Mouse (Mus musculus) heart, embryonic 15.5 days (tissue): ENCODE measurements around the gene Serpinb6a. TPM values are rescaled to one million over a fixed set of nuclear protein-coding genes. Genes with fewer than 3 reads are reported as not detected.

Experiments used
- ATAC-seq: fragments of 200-750 bp; cut with Nextera tagmentation; replicated peaks from 2 replicates; pipeline ENCODE4 v1.8.0; 2017; ENCODE audit warnings: low read depth, moderate TSS enrichment; ENCODE audit not compliant: insufficient number of reproducible peaks, insufficient read depth, low FRiP score
- H3K27ac ChIP-seq: fragments of 300-500 bp; sonication (generic); 2 replicates; pipeline ENCODE4 v1.5.1; 2015; ENCODE audit warnings: mild to moderate bottlenecking, inconsistent platforms
- H3K27me3 ChIP-seq: fragments of 300-500 bp; sonication (generic); 2 replicates; pipeline ENCODE4 v1.6.1; 2015; ENCODE audit warnings: inconsistent platforms
- H3K36me3 ChIP-seq: fragments of 300-500 bp; sonication (generic); 2 replicates; pipeline ENCODE4 v1.6.1; 2015; ENCODE audit warnings: mild to moderate bottlenecking, inconsistent platforms
- H3K4me1 ChIP-seq: fragments of 300-500 bp; sonication (generic); replicated peaks from 2 replicates; pipeline ENCODE4 v1.6.1; 2015; ENCODE audit warnings: inconsistent platforms
- H3K4me2 ChIP-seq: fragments of 300-500 bp; sonication (generic); 2 replicates; pipeline ENCODE4 v1.6.1; 2015; ENCODE audit warnings: inconsistent platforms, mild to moderate bottlenecking, moderate library complexity
- H3K4me3 ChIP-seq: fragments of 300-500 bp; sonication (generic); 2 replicates; pipeline ENCODE4 v1.5.1; 2015; ENCODE audit warnings: mild to moderate bottlenecking, inconsistent platforms
- H3K9ac ChIP-seq: fragments of 300-500 bp; sonication (generic); 2 replicates; pipeline ENCODE4 v1.6.1; 2015; ENCODE audit warnings: mild to moderate bottlenecking, inconsistent platforms
- H3K9me3 ChIP-seq: fragments of 300-500 bp; sonication (generic); replicated peaks from 2 replicates; pipeline ENCODE4 v1.6.1; 2016; ENCODE audit warnings: inconsistent platforms
- WGBS: fragments of 180-500 bp; shearing (Covaris S2); methylation state at CpG from one replicate; pipeline ENCODE4 v1.1.7; 2015; ENCODE audit warnings: mixed read lengths; 5-methylcytosine and 5-hydroxymethylcytosine counted together
- polyA plus RNA-seq: library from polyadenylated mRNA; unstranded; fragments of >200 nt; fragmentation: Nextera tagmentation; extraction: Ambion mirVana; gene quantifications from 2 replicates; pipeline ENCODE4 v1.2.1, GENCODE M21; 2015

Gene Serpinb6a
- polyA plus RNA-seq, 1 experiment from 2014 or later = 57.2 TPM

DNA sequence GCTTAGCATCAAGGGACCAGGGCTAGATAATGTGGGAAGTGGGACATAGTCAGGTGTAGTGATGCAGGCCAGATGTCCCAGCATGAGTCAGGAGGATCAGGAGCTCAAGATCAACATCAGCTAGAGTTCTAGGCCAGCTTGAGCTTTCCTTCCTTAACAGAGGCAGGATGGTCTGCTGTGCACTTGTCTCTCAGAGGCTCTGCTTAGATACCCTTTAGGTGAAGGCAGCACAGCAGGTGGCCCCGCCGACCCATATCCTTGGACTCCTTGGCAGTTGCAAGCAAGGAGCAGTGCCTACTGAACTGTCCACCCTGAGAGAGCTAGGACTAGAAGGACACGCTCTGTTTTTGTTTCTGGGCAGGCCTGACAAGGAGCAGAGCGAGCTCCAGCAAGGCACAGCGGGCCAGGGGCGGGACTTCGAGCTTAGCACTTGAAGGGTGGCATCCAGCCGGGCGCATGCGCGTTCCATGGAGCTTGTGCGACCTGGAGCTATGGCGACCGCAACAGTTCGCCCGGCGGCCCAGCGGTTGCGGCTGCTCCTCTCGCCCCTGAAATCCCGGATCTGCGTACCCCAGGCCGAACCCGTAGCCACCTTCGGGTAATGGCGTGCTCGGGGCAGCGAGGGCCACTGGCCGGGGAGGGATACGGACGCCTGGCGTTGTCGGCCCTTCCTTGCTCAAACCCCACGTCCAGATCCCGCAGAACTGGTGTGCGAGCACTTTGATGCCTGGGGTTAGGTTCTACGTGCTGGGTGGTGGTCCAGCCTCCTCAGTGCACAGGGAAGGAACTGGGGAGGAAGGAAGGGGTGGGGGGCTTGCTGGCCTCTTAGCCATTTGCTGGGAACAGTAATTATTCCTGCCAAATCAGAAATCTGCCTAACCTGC is 34.8 kb upstream of the Serpinb6a start, which contains the start of gene Bphl:
TSS of gene Bphl (plus strand) at position 426 of the 884 bp plus-strand sequence.
- peak within 1 kb of the TSS; percentile 88 for H3K27ac ChIP-seq
- peak within 1 kb of the TSS; percentile 93 for H3K4me3 ChIP-seq
- WGBS = under 1% methylated on average over 37 of the region's 37 CpGs
- H3K4me1 ChIP-seq = peaks cover 17% of the 10 kb centered on the region
- H3K9me3 ChIP-seq = no peaks in the 10 kb centered on the region
- peak; percentile 93 for ATAC-seq
- no peaks in the 10 kb centered on the region for H3K27me3 ChIP-seq
- H3K9ac ChIP-seq = peak within 1 kb of the TSS; percentile 93
- H3K4me2 ChIP-seq = peak within 1 kb of the TSS; percentile 78
- peaks cover 4% of the 10 kb centered on the region for H3K36me3 ChIP-seq

DNA sequence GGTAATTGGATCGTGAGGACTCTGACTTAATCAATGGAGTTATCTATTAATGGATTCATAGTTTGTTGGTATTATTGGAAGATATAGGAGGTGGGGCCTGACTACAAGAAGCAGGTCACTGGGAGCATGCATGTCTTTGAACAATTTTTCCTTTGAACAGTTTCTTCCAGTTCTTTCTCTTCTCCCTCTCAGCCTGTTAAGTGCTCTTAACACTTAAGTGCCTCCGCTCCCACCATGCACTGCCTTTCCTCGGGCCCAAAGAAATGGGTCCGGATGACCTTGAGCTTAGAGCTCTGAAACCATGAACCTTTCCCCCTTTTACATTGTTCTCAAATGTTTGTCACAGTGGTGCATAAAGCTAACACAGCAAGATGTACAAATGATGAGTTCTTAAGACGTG is 34.1 kb upstream of the Serpinb6a start:
- ATAC-seq = no peak
- Histone ChIP-seq H3K27me3 (no peaks in the 10 kb centered on the region), H3K4me2 (no peak overlapping the region), H3K27ac (peak overlapping the region; percentile 88), H3K4me1 (peaks cover 17% of the 10 kb centered on the region), H3K4me3 (no peak overlapping the region), H3K36me3 (peaks cover 10% of the 10 kb centered on the region), H3K9me3 (no peaks in the 10 kb centered on the region), H3K9ac (no peak overlapping the region; the same call in 1 of the 2 replicates)
- WGBS = 73% methylated on average over 5 of the region's 5 CpGs

DNA sequence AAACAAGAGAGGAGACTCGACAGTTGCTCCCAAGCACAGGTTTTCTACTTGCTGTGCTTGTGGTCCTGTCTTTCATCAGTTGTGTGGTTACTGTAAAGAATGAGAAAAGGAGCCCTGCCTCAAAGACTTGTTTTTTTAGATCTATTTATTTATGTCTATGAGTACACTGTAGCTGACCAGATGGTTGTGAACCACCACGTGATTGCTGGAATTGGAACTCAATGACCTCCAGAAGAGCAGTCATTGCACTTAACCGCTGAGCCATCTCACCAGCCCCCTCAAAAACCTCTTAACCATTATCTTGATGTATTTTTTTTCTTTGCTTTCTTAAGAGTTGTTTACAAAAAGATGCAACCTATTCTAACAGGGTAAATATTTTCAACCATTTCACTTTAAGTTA is 32.8 kb upstream of the Serpinb6a start:
- 70% methylated on average over 3 of the region's 3 CpGs for WGBS
- H3K4me2 ChIP-seq = no peak overlapping the region
- no peaks in the 10 kb centered on the region for H3K27me3 ChIP-seq
- no peak overlapping the region for H3K9ac ChIP-seq
- no peak overlapping the region for H3K4me3 ChIP-seq
- no peaks in the 10 kb centered on the region for H3K9me3 ChIP-seq
- H3K27ac ChIP-seq = no peak overlapping the region
- no peak for ATAC-seq
- H3K4me1 ChIP-seq = peaks cover 17% of the 10 kb centered on the region
- peaks cover 17% of the 10 kb centered on the region for H3K36me3 ChIP-seq

DNA sequence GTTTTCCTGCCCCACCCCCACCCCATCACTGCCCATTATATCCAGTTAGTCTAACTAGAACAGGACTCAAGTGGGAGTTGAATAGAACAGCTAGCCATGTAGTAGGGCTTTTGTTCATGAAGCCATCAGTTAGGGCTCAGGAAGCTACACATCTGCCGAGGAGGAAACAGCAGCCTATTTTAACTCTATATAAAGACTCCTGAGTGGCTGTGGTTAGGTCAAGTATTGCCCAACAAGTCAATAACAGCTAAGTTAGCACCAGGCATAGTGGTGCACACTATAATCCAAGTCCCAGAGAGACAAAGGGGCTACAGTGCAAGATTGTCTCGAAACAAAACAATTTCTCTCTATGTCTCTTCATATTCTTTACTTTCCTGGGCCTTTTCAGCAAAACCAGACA is 29.4 kb upstream of the Serpinb6a start:
- Histone ChIP-seq H3K9me3 (no peaks in the 10 kb centered on the region), H3K4me2 (no peak overlapping the region), H3K36me3 (peaks cover 35% of the 10 kb centered on the region), H3K27me3 (no peaks in the 10 kb centered on the region), H3K4me1 (peaks cover 2% of the 10 kb centered on the region), H3K27ac (no peak overlapping the region), H3K4me3 (no peak overlapping the region), H3K9ac (no peak overlapping the region)
- no peak for ATAC-seq
- WGBS = 68% methylated on average over 2 of the region's 2 CpGs

DNA sequence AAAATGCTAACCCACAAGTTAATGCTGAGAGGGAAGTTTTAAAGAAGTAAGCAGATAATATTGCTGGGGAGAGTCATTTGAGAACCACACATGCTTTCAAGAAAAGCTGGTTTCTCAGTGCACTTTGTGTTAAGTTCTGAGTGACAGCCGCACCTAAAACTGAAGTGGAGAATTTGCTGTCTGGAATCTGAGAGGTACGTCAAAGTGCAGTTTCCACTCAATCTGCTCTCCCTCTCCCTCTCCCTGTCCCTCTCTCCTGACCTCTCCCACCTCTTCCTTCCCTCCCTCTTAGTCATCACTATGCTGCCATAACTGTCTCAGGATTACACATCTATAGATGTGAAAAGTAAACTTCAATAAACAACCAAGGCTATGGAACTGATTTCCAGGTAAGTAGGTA is 19.4 kb upstream of the Serpinb6a start:
- no peak for ATAC-seq
- peaks cover 58% of the 10 kb centered on the region for H3K36me3 ChIP-seq
- WGBS = 71% methylated on average over 2 of the region's 2 CpGs

DNA sequence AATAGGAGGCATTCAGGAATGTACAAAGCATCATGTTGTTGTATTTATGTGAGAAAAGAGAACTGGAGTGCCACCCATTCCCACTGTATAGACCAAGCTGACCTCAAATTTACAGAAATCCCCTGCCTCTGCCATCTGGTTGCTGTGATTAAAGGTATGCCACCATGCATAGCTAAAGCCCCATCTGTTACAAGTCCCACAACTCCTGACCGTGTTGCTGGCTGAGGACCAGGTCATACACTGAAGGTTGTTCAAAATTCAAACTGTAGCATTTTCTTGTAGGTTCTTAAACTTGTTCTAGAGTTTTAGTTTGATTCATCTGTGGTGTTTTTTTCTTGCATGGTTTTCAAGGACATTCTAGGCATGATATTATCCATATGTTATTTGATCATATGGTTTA is 15.9 kb upstream of the Serpinb6a start:
- no peaks in the 10 kb centered on the region for H3K9me3 ChIP-seq
- no peak overlapping the region for H3K27ac ChIP-seq
- ATAC-seq = no peak
- peaks cover 81% of the 10 kb centered on the region for H3K36me3 ChIP-seq
- H3K4me1 ChIP-seq = no peaks in the 10 kb centered on the region
- no peak overlapping the region for H3K4me2 ChIP-seq
- no peak overlapping the region for H3K9ac ChIP-seq
- no peaks in the 10 kb centered on the region for H3K27me3 ChIP-seq
- no peak overlapping the region for H3K4me3 ChIP-seq
- WGBS = 69% methylated on average over 1 of the region's 1 CpGs

More for the DNA sequence above, 19.4 kb upstream of the Serpinb6a start:
- H3K4me1 ChIP-seq = no peaks in the 10 kb centered on the region
- H3K9me3 ChIP-seq = no peaks in the 10 kb centered on the region
- no peak overlapping the region for H3K4me3 ChIP-seq
- H3K4me2 ChIP-seq = no peak overlapping the region
- H3K27ac ChIP-seq = no peak overlapping the region
- H3K9ac ChIP-seq = no peak overlapping the region
- no peaks in the 10 kb centered on the region for H3K27me3 ChIP-seq

DNA sequence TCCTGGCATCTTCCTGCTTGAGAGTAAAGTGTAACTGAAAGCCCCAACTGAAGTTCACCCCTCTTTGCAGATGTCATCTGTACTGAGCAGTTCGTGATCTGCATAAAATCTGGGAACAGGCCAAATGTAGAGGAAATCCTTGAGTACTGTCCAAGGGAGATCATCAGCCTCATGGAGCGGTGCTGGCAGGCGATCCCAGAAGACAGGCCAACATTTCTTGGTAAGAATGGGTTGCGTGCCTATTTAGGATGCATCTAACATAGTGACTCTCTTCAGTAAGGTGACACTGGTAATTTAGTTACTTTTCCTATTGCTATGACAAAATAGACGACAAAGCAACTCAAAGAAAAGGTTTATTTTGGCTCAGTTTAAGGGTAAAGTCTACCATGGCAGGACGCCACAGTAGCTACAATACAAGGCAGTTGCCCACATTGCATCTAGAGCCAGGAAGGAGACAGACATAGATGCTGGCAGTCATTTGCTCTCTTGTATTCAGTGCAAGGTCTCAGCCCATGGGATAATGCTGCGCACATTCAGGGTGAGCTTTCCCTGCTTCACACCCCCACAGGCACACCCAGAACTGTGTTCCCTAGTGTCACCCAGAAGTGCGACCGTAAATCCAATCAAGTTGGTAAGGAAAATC is 14.5 kb upstream of the Serpinb6a start:
- H3K27me3 ChIP-seq = no peaks in the 10 kb centered on the region
- 90% methylated on average over 9 of the region's 9 CpGs for WGBS
- no peak overlapping the region for H3K4me3 ChIP-seq
- H3K9ac ChIP-seq = no peak overlapping the region
- H3K27ac ChIP-seq = no peak overlapping the region
- no peaks in the 10 kb centered on the region for H3K4me1 ChIP-seq
- H3K4me2 ChIP-seq = no peak overlapping the region
- ATAC-seq = no peak
- peaks cover 78% of the 10 kb centered on the region for H3K36me3 ChIP-seq
- no peaks in the 10 kb centered on the region for H3K9me3 ChIP-seq

DNA sequence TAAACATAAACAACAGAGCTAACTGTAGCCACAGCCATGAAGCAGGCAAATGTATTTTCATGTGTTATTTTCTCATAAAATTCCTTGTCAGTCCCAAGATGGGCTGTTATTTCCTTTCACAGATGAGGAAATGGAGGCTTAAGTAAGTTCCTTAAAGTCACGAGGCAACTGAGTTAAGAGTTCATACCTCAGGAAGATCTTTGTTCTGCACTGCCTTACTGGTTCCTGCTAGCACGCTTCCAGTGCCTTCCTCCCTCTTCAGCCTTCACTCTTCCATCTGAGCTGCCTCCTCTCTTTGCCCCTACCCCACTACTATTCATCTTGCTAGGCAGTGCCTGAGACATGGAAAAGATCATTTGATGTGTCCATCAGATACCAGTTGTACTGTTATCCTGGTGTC is 4.6 kb upstream of the Serpinb6a start:
- no peaks in the 10 kb centered on the region for H3K9me3 ChIP-seq
- H3K4me3 ChIP-seq = no peak overlapping the region
- H3K4me2 ChIP-seq = no peak overlapping the region
- 64% methylated on average over 2 of the region's 2 CpGs for WGBS
- no peaks in the 10 kb centered on the region for H3K27me3 ChIP-seq
- H3K36me3 ChIP-seq = peaks cover 16% of the 10 kb centered on the region; the same call in 1 of the 2 replicates
- ATAC-seq = no peak
- no peak overlapping the region for H3K9ac ChIP-seq
- peaks cover 6% of the 10 kb centered on the region for H3K4me1 ChIP-seq
- H3K27ac ChIP-seq = no peak overlapping the region

DNA sequence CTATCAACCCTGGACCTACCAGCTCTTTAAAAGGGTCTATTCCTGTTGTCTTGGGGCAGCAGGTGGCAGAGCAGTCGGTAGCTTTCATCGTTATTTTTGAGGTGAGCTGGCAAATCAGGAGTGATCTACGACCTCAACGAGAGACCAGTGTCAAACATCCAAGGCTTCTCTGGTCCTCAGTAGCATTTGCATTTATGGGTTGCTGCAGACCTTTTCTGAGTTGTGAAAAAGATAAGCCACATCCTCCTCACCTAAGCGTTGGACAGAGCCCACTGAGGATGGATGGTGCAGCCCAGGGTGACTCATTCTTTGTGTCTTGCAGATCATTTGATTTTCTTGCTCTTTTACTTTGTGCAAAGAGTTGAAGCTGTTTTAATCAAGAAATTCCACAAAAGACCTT is 464 bp upstream of the Serpinb6a start:
- H3K27ac ChIP-seq = peak overlapping the region; percentile 28; the same call in 1 of the 2 replicates
- no peaks in the 10 kb centered on the region for H3K36me3 ChIP-seq
- H3K4me1 ChIP-seq = peaks cover 12% of the 10 kb centered on the region
- H3K9me3 ChIP-seq = no peaks in the 10 kb centered on the region
- peak overlapping the region; percentile 96 for H3K4me3 ChIP-seq
- 4% methylated on average over 5 of the region's 5 CpGs for WGBS
- H3K4me2 ChIP-seq = peak overlapping the region; percentile 81
- H3K9ac ChIP-seq = peak overlapping the region; percentile 93
- H3K27me3 ChIP-seq = no peaks in the 10 kb centered on the region
- ATAC-seq = no peak

DNA sequence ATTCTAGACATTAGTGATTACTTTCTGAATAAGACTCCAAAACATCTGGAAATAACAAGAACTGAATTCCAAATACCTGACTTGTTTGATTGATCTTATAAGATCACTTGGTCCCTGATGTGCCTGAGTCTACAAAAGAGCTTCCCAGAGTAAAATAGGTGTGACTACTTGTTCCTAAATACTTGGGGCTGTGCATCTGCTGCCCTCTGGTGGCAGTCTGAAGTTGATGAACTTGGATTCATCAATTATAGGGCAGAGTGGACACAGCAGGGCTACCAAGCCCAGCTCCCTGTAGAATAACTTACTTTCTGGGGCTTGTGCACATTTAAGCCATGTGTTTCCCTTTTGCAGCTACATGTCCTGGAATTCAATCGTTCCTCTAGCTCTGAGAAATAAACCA is 7.4 kb downstream of the Serpinb6a start:
- Histone ChIP-seq H3K27ac (no peak overlapping the region), H3K4me2 (no peak overlapping the region), H3K4me3 (no peak overlapping the region), H3K9me3 (no peaks in the 10 kb centered on the region), H3K4me1 (no peaks in the 10 kb centered on the region), H3K36me3 (0 out of 2 replicates have a peak, but pooled peaks cover 4% of the 10 kb centered on the region), H3K9ac (no peak overlapping the region), H3K27me3 (no peaks in the 10 kb centered on the region)
- WGBS = 25% methylated on average over 1 of the region's 1 CpGs
- ATAC-seq = no peak

DNA sequence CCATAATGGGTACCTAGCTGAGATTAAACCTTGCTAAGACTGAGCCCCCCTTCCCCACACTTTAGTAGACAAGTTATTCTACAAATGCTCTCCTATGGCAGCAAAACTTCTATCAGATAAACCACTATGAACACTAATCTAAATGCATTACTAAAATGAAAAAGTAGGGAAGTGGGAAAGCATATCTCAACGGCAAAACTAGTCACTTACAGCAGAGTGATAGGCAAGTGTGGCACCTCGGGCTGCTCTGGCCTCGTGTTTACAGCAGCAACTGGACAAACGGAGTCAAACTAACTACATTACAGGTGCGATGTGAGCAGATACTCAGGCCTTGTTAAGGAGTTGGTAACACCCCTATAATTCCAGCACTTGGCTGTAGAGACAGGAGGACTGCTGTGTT is 13.0 kb downstream of the Serpinb6a start:
- H3K4me1 ChIP-seq = no peaks in the 10 kb centered on the region
- H3K4me2 ChIP-seq = no peak overlapping the region
- no peaks in the 10 kb centered on the region for H3K9me3 ChIP-seq
- H3K4me3 ChIP-seq = no peak overlapping the region
- ATAC-seq = no peak
- whole genome bisulfite sequencing = 73% methylated on average over 5 of the region's 5 CpGs
- no peak overlapping the region for H3K27ac ChIP-seq
- H3K9ac ChIP-seq = no peak overlapping the region
- H3K36me3 ChIP-seq = peaks cover 20% of the 10 kb centered on the region
- no peaks in the 10 kb centered on the region for H3K27me3 ChIP-seq
